Mouse (Mus musculus) embryonic facial prominence, embryonic 12.5 days (tissue): ENCODE data around the gene Fhdc1. TPM values are rescaled to one million over a fixed set of nuclear protein-coding genes. Genes with fewer than 3 reads are reported as not detected.

Experiments used
- ATAC-seq: fragments of 200-750 bp; cut with Nextera tagmentation; 2 replicates; pipeline ENCODE4 v1.8.0; 2017; ENCODE audit not compliant: insufficient number of reproducible peaks, insufficient read depth, low FRiP score, low TSS enrichment
- H3K27ac ChIP-seq: fragments of 300-500 bp; sonication (generic); 2 replicates; pipeline ENCODE4 v1.5.1; 2016; ENCODE audit warnings: mild to moderate bottlenecking
- H3K27me3 ChIP-seq: fragments of 300-500 bp; sonication (generic); 2 replicates; pipeline ENCODE4 v1.6.1; 2016; ENCODE audit warnings: mild to moderate bottlenecking, moderate library complexity
- H3K36me3 ChIP-seq: fragments of 300-500 bp; sonication (generic); 2 replicates; pipeline ENCODE4 v1.6.1; 2016; ENCODE audit warnings: mild to moderate bottlenecking
- H3K4me1 ChIP-seq: fragments of 300-500 bp; sonication (generic); 2 replicates; pipeline ENCODE4 v1.6.1; 2016
- H3K4me2 ChIP-seq: fragments of 300-500 bp; sonication (generic); replicated peaks from 2 replicates; pipeline ENCODE4 v1.6.1; 2016; ENCODE audit warnings: mild to moderate bottlenecking, moderate library complexity
- H3K4me3 ChIP-seq: fragments of 300-500 bp; sonication (generic); 2 replicates; pipeline ENCODE4 v1.5.1; 2016; ENCODE audit warnings: mild to moderate bottlenecking
- H3K9ac ChIP-seq: fragments of 300-500 bp; sonication (generic); 2 replicates; pipeline ENCODE4 v1.6.1; 2016; ENCODE audit warnings: mild to moderate bottlenecking, moderate library complexity
- H3K9me3 ChIP-seq: fragments of 300-500 bp; sonication (generic); 2 replicates; pipeline ENCODE4 v1.6.1; 2016; ENCODE audit warnings: mild to moderate bottlenecking, moderate library complexity
- WGBS: fragments of 180-500 bp; shearing (Covaris S2); methylation state at CpG from one replicate; pipeline ENCODE4 v1.1.7; 2016; 5-methylcytosine and 5-hydroxymethylcytosine counted together
- polyA plus RNA-seq: library from polyadenylated mRNA; unstranded; fragments of >200 nt; fragmentation: Nextera tagmentation; extraction: Ambion mirVana; gene quantifications from 2 replicates; pipeline ENCODE4 v1.2.1, GENCODE M21; 2016

The Fhdc1 gene
- polyA plus RNA-seq, 1 experiment from 2014 or later = 6.6 TPM

- H3K27me3 ChIP-seq = no peaks in the 10 kb centered on the region
- no peak overlapping the region for H3K9ac ChIP-seq
- no peak overlapping the region for H3K27ac ChIP-seq
- no peak for ATAC-seq
- no peaks in the 10 kb centered on the region for H3K4me1 ChIP-seq
- WGBS = 77% methylated on average over 4 of the region's 4 CpGs
- no peaks in the 10 kb centered on the region for H3K9me3 ChIP-seq
- H3K36me3 ChIP-seq = 0 out of 2 replicates have a peak, but pooled peaks cover 4% of the 10 kb centered on the region
- no peak overlapping the region for H3K4me2 ChIP-seq
- no peak overlapping the region for H3K4me3 ChIP-seq
Observed at GRCm38 (mm10) chr3:84492148-84492547, 11.9 kb upstream of the Fhdc1 start.

DNA sequence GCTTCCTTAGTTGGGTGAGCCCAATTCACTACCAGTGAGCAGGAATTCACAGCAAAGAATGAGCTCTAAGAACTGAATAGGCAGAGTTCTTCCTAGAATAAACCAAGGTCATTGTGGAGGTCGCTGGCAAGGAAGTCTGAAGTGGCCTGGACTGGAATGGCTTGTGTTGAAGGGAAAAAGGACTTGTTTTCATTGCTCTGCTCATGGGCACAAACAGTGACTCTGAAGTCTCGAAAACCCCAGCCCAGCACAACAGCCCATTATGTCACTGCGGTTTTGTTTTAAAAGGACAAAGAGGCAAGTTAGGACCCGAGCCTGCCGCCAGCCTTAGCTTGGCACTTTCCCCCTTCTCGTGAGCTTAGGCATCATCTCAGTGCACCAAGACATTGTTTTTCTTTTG, 8.5 kb upstream of the Fhdc1 start:
- no peak for ATAC-seq
- Histone ChIP-seq H3K36me3 (0 out of 2 replicates have a peak, but pooled peaks cover 4% of the 10 kb centered on the region), H3K9ac (no peak overlapping the region), H3K27me3 (no peaks in the 10 kb centered on the region), H3K4me2 (no peak overlapping the region), H3K4me1 (no peaks in the 10 kb centered on the region), H3K4me3 (no peak overlapping the region), H3K9me3 (no peaks in the 10 kb centered on the region), H3K27ac (no peak overlapping the region)
- WGBS = 33% methylated on average over 6 of the region's 6 CpGs

DNA sequence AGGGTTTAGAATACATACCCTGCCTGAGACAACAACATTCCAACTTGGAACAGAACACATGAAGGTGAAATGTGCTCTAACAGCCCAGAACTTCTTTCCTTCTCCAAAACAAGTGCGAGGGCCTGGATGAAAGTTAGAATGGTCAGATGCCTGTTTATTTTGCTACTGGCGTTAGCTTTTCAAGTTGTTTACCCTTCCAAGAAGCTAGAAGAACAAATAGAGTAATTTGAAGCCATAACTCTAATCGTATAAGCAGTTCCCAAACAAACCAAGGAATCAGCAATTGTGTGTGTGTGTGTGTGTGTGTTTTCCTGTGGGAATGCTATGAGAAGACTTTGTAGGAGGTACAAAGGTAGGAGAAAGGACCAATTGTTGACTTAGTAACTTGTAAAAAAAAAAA, 4.7 kb upstream of the Fhdc1 start:
- H3K9ac ChIP-seq = no peak overlapping the region
- H3K4me2 ChIP-seq = no peak overlapping the region
- H3K4me3 ChIP-seq = no peak overlapping the region
- WGBS = 66% methylated on average over 3 of the region's 3 CpGs
- 0 out of 2 replicates have a peak, but pooled peaks cover 3% of the 10 kb centered on the region for H3K4me1 ChIP-seq
- H3K27me3 ChIP-seq = peaks cover 23% of the 10 kb centered on the region; the same call in 1 of the 2 replicates
- no peaks in the 10 kb centered on the region for H3K36me3 ChIP-seq
- no peak overlapping the region for H3K27ac ChIP-seq
- ATAC-seq = no peak
- no peaks in the 10 kb centered on the region for H3K9me3 ChIP-seq

DNA sequence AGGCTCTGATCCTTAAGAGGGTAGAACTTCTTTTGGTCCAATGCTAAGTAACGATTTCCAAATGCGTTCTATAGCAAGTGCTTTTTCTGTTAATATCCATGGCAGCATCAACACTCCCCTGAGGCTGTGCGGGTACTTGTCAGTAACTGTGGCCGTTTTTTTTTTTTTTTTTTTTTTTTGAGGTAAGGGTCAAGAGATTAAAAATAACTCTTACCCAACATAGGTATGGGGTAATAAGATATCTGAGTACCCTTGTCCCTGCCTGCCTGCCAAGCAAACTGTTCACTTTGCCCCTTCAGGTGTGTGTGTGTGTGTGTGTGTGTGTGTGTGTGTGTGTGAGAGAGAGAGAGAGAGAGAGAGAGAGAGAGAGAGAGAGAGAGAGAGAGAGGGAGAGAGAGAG, 4.1 kb upstream of the Fhdc1 start:
- ATAC-seq = no peak
- Histone ChIP-seq H3K9ac (no peak overlapping the region), H3K4me2 (no peak overlapping the region), H3K4me1 (0 out of 2 replicates have a peak, but pooled peaks cover 3% of the 10 kb centered on the region), H3K9me3 (no peaks in the 10 kb centered on the region), H3K36me3 (no peaks in the 10 kb centered on the region), H3K4me3 (no peak overlapping the region), H3K27me3 (peaks cover 29% of the 10 kb centered on the region), H3K27ac (no peak overlapping the region)
- WGBS = 64% methylated on average over 4 of the region's 4 CpGs

- Histone ChIP-seq H3K27me3 (peaks cover 50% of the 10 kb centered on the region), H3K27ac (no peak overlapping the region), H3K4me3 (no peak overlapping the region), H3K4me1 (peaks cover 9% of the 10 kb centered on the region; the same call in 1 of the 2 replicates), H3K9ac (no peak overlapping the region), H3K4me2 (no peak overlapping the region), H3K9me3 (no peaks in the 10 kb centered on the region), H3K36me3 (no peaks in the 10 kb centered on the region)
- no peak for ATAC-seq
- 65% methylated on average over 6 of the region's 6 CpGs for WGBS
Observed at GRCm38 (mm10) chr3:84482121-84482520, 1.9 kb upstream of the Fhdc1 start.

- no peaks in the 10 kb centered on the region for H3K36me3 ChIP-seq
- peak overlapping the region; percentile 59 for H3K4me3 ChIP-seq
- ATAC-seq = no peak
- no peak overlapping the region for H3K27ac ChIP-seq
- H3K4me1 ChIP-seq = peaks cover 12% of the 10 kb centered on the region
- H3K9ac ChIP-seq = no peak overlapping the region
- H3K4me2 ChIP-seq = peak overlapping the region; percentile 97
- H3K9me3 ChIP-seq = no peaks in the 10 kb centered on the region
- WGBS = 4% methylated on average over 11 of the region's 11 CpGs
- peaks cover 54% of the 10 kb centered on the region for H3K27me3 ChIP-seq
Observed at GRCm38 (mm10) chr3:84481104-84481503, 875 bp upstream of the Fhdc1 start.

- peaks cover 19% of the 10 kb centered on the region for H3K4me1 ChIP-seq
- peak overlapping the region; percentile 68 for H3K9ac ChIP-seq
- peak; percentile 48 for ATAC-seq
Observed at GRCm38 (mm10) chr3:84479293-84480005, 780 bp downstream of the Fhdc1 start.

GRCm38 (mm10) chr3:84478896-84479292, 1.3 kb downstream of the Fhdc1 start:
- H3K27me3 ChIP-seq = peaks cover 54% of the 10 kb centered on the region
- ATAC-seq = no peak
- H3K27ac ChIP-seq = no peak overlapping the region
- WGBS = 2% methylated on average over 12 of the region's 12 CpGs
- peak overlapping the region; percentile 68; the same call in 1 of the 2 replicates for H3K9ac ChIP-seq
- peak overlapping the region; percentile 59 for H3K4me3 ChIP-seq
- no peaks in the 10 kb centered on the region for H3K36me3 ChIP-seq
- H3K4me1 ChIP-seq = peaks cover 19% of the 10 kb centered on the region
- no peaks in the 10 kb centered on the region for H3K9me3 ChIP-seq
- H3K4me2 ChIP-seq = peak overlapping the region; percentile 97

More at GRCm38 (mm10) chr3:84479293-84480005, 780 bp downstream of the Fhdc1 start:
- no peaks in the 10 kb centered on the region for H3K9me3 ChIP-seq
- H3K4me2 ChIP-seq = peak overlapping the region; percentile 97
- no peak overlapping the region for H3K27ac ChIP-seq
- H3K27me3 ChIP-seq = peaks cover 54% of the 10 kb centered on the region
- under 1% methylated on average over 61 of the region's 61 CpGs for WGBS
- H3K4me3 ChIP-seq = peak overlapping the region; percentile 59
- no peaks in the 10 kb centered on the region for H3K36me3 ChIP-seq

DNA sequence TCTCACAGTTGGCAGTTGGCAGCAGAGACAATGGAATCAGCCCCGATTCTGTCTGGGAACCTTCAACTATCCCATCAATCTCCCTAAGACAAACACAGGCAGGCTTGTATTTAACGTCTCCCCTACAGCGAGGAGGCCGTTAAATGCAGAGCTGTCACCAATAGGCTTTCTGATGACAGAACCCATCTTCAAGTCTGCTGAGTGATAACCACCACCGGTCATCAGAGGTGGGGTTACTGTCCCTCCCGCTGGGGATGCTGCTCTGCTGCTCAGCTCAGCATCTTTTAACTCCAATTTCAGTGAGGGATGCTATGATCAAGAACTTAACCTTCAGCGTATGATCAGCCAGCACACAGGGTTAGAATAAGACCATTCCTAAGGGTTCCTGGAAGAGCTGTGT, 2.0 kb downstream of the Fhdc1 start:
- Histone ChIP-seq H3K9me3 (no peaks in the 10 kb centered on the region), H3K27ac (no peak overlapping the region), H3K9ac (no peak overlapping the region), H3K4me1 (peaks cover 24% of the 10 kb centered on the region), H3K4me2 (peak overlapping the region; percentile 97; the same call in 1 of the 2 replicates), H3K4me3 (peak overlapping the region; percentile 59; the same call in 1 of the 2 replicates), H3K27me3 (peaks cover 52% of the 10 kb centered on the region), H3K36me3 (no peaks in the 10 kb centered on the region)
- WGBS = 6% methylated on average over 7 of the region's 7 CpGs
- no peak for ATAC-seq

GRCm38 (mm10) chr3:84477498-84477897, 2.7 kb downstream of the Fhdc1 start:
- Histone ChIP-seq H3K4me3 (no peak overlapping the region), H3K36me3 (no peaks in the 10 kb centered on the region), H3K27me3 (peaks cover 52% of the 10 kb centered on the region), H3K27ac (no peak overlapping the region), H3K4me2 (no peak overlapping the region), H3K9ac (no peak overlapping the region), H3K9me3 (no peaks in the 10 kb centered on the region), H3K4me1 (peaks cover 29% of the 10 kb centered on the region)
- ATAC-seq = no peak
- 100% methylated on average over 1 of the region's 1 CpGs for WGBS

DNA sequence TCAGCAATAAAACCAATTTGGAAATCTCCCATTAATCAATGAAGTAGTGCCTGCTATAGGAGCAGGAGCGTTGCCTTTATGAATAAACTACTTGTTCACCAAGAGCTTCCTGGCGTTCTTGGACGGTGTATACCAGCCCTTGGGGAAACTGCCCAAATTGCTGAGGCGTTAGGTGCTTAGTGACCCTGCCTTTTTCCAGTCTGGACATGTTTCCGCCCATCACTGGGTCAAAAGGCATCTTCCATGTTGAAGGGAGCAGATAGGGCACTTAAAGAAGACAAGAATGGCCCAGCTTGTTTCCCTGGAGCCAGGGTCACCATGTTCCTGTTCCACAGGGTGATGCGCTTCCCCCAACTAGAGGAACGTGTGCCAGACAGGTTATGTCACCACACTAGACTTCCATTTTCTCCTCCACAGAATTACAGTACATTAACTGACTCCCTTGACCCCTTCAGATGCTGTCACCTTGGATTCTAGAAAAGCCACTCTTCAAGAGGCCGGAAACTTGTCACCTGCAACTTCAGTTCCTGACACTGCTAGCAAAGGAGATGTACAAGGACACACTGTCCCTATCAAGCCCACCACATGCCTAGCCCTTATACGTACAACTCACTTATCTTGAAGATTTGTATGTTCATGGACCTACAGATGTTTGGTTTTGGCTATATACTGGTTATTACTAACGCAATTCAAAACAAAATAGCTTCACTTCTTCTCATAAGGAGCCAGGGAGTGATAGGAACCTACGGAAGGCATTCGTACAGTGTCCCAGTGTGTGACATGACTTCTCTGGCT, 5.1 kb downstream of the Fhdc1 start:
- Histone ChIP-seq H3K36me3 (no peaks in the 10 kb centered on the region), H3K9me3 (no peaks in the 10 kb centered on the region), H3K4me2 (no peak overlapping the region), H3K9ac (no peak overlapping the region), H3K27ac (no peak overlapping the region), H3K4me3 (no peak overlapping the region), H3K27me3 (peaks cover 33% of the 10 kb centered on the region), H3K4me1 (peaks cover 30% of the 10 kb centered on the region)
- 81% methylated on average over 12 of the region's 12 CpGs for WGBS
- ATAC-seq = no peak

GRCm38 (mm10) chr3:84474398-84474797, 5.8 kb downstream of the Fhdc1 start:
- no peak overlapping the region for H3K4me3 ChIP-seq
- H3K27me3 ChIP-seq = peaks cover 26% of the 10 kb centered on the region
- H3K36me3 ChIP-seq = no peaks in the 10 kb centered on the region
- no peak overlapping the region for H3K27ac ChIP-seq
- ATAC-seq = no peak
- H3K9ac ChIP-seq = no peak overlapping the region
- H3K4me1 ChIP-seq = peaks cover 30% of the 10 kb centered on the region
- no peaks in the 10 kb centered on the region for H3K9me3 ChIP-seq
- WGBS = 91% methylated on average over 6 of the region's 6 CpGs
- H3K4me2 ChIP-seq = no peak overlapping the region
